Mouse (Mus musculus) CD4-positive, CD25-positive, alpha-beta regulatory T cell, adult 2 months (primary cell): Measurements from ENCODE around the gene B4galt2.

Source experiments
- DNase-seq: peaks from one replicate; pipeline ENCODE4 v3.0.0-alpha.2; 2012; ENCODE audit warnings: low read depth, low spot score

Gene B4galt2

DNA sequence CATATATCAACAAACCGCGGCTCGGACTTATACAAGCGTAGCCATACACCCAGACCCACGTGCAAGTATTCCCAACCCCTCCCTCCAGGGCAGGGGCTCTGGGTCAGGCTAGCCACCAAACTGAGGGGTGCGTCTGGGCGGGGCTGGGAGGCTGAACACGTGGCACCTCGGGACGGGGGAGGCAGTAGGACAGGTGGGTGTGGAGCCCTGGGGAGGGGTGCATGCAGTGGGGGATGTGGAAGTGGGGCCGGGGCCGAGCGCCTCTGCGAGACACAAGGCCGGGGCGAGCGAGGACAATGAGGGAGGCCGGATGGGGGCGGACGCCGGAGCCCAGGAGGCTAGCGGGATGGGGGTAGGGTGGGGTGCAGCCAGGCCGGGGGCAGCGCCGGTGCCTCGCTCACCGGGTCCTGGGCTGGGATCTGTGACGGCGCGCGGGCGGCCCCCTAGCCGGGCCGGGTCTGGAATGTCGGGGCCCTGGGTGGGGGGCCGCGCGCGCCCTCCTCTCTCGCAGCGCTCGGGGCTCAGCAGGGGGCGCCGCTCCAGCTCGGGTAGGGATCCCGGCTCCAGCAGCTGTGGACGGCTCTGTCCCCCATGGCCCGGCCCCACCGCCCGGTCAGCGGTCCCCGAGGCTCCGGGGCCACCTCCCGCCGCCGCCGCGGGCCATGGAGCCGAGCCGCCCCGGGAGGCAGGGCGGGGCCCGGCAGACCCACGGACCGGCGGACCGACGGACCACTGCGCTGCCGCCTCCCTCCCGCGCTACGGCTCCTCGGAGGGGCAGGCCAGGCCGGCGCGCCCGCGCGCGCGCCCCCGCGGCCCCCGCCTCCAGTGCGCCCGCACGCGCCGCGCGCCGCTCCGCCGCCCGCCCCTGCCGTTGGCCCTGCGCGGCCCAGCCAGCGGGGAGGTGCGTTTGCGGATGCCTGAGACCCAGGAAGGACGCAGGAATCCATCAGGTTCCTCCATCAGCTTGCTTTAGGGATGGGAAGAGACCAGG is at the start of gene B4galt2:
B4galt2 (minus strand) TSS at position 787 of the 991 bp plus-strand sequence.
- DNase-seq, result no peak

DNA sequence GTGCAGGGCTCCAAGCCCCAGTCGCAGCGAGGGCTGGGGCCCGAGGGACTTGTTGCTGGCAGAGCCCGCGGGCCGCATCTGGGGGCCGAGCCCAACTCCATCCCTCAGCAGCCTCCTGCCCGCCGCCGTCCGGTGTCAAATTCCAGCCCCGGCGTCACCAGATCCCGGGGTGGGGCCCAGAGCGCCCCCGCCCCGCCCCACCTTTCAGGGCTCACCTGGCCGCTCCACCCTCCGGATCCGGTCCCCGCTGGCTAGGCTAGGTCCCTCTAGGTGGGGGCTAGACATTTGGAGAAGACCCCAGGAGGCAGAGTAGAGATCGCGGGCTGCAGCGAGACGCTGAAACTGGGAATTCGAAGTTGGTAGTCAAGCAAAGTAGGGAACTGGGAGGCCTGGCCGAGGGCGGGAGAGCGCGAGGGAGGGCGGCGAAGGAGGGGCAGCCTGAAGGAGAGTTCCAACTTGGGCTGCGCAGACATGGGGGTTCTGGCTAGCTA is 46.1 kb upstream of the B4galt2 start, which contains the start of gene Artn:
Artn (minus strand) TSS at position 373 of the 491 bp plus-strand sequence.
- no peak for DNase-seq

DNA sequence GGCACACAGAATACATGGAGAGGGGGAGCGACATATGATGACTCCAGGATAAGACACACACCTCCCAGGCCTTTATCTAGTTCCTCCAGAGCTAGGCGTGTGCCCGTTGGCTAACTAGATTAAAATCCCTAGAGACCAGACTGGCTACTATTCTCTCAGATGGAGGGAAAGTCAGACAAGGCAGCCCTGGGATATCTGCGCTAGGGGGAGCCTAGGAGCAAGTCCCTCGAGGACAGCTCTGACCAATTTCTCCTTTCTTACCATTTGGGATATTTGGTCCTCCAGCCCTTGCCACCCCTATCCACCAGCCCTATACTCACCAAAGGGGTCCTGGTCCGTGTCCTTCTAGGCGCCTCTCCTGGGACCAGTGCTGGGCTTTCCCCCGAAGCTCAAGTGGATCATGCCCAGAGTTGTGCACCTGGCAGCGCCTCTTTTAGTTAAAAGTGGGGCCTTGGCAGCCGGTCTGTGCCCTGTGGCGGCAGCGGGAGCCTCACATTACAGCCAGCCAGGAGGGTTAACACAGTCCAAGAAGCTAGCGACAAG is 45.5 kb upstream of the B4galt2 start:
- DNase-seq, result peak; percentile 20

DNA sequence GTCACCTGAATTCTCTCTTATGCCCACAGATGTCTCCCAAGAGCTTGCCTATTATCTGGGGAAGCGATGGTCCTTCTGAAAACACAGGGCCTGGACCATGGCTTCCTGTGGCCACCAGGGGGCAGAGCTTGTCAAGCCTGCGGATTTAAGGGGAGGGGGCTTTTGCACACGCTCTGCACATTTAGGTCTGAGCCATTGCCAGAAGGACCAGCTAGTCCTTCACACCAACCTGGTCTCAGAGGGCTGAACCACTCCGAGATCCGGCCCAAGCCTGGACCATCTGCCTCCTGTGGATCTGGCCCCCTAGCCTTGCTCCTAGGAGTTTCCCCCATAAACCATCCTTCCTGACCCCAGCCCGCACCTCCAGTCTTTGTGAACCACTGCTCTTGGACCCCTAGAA is 44.9 kb upstream of the B4galt2 start:
- DNase-seq, result peak; percentile 51

DNA sequence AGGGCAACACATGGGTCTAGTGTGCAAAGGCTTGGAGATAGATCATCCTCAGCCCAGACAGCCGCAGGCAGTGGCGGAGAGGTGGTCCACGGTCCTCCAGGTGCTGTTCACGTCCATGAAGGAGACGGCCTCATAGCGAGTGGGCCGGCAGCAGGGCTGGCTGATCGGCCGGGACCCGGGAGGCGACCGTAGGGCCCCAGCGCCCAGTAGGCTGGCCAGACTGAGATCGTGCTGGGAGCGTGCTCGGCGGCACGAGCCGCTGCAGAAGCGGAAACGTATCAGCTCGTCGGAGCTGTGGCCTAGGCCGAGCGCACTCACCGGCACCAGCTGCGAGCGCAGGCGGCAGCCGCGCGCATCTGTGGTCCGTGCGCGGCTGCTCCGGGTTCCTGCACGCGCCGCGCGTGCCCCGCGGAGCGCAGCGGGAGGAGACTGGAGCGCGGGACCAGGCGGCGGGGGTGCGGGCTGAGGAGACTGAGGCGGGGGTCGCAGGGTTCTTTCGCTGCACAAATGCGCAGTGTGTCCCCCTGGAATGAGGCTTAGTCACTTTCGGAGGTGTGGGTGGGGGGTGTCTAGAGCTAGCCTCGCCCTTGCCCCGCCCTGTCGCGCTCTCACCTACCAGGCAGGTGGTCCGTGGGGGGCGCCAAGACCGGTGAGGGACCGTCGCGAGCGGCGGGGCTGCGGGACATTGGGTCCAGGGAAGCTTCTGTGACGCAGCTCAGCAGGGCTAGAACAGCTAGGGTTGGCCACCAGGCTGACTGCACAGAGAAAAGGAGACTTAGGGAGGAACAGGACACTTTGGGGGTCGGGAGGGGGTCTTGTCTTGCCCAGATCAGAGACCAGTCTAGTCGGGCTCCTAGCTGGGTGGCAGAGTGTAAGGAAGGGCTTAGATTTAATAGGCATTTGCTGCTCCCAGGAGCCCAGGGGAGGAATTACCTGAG is 43.5 kb upstream of the B4galt2 start:
- peak; percentile 16 for DNase-seq

DNA sequence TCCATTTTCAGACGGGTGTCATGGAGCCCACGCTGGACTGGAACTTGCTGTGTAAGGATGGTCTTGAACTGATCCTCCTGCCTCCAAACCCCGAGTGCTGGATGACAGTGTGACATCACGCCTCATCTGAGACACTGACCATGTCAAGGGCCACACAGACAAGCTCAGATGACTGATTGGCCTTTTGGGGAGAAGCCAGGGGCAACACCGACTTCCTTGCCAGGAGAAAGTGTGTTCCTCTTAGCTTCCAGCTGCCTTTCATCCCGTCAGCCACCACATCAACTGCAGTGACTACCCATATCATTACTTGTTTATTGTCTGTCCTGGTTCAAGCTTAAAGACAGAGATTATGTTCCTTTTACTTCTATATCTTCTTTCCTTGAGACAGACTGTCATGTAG is 41.6 kb upstream of the B4galt2 start:
- no peak for DNase-seq

DNA sequence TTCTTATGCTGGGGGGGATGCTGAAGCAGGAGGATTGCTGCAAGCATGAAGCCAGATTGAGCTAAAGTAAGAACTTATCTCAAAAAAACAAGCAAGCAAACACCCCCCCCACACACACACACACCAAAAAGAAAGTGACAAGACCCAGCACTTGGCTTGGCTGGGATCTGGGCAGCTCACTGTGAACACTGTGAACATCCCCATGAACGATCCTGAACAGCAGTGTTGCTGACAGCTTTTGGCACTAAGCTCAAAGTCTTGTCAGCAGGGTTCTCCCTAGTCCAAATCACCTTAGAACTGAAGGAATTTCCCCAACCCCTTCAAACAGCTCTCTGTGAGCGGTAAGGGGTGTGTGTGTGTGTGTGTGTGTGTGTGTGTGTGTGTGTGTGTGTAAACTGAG is 40.2 kb upstream of the B4galt2 start:
- no peak for DNase-seq

DNA sequence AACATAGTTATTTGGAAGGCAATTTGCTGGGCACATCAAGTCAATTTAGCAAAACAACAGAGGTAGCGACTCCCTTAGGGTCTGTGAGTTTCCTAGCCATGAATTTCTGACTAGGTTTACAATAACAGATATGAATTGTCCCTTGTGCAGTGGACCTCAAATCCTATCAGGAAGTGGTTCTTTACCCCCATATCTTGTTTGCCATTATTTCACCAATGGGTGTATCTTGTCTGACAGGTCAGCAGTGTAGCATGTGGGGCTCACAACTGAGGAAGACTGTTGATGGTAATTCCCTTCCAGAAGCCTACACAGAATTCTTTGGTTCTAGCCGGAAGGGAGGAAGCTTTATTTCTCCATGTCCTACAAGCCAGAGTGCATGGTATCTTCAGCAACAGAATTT is 38.1 kb upstream of the B4galt2 start:
- no peak for DNase-seq

DNA sequence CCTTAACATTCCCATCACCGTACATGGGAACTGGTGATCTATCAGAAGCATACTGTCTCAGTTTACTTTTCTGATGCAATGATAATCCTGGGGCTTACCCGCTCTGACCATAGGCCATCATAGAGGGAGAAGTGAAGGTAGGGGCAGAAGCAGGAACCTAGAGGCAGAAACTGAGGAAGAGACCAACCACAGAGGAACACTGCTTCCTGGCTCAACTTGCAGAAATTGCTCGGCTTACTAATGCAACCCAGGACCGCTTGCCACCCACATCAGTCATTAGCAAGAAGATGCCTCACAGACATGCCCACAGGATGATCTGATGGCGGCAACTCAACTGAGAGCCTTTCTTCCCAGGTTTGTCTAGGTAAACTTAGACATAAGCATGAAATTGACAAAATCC is 35.5 kb upstream of the B4galt2 start:
- no peak for DNase-seq

DNA sequence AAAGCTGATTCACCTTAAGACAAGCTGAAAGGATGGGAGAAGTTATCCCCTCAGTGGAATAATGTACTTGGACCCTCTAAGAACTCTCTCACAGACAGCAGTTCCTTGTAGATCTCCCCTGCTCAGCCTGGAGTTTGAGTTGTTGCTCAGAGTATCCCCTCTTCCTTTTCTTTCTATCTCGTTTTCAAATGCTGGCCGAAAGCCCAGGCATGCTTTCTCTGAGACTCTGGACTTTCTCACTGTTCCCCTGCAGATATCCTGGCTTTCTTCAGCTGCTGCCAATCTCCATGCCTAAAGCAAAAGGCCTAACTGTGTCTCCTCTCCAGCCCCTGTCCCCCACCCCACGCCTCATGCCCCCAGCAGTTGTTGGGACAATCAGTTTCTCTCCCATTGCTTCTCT is 35.0 kb upstream of the B4galt2 start:
- DNase-seq, result no peak

DNA sequence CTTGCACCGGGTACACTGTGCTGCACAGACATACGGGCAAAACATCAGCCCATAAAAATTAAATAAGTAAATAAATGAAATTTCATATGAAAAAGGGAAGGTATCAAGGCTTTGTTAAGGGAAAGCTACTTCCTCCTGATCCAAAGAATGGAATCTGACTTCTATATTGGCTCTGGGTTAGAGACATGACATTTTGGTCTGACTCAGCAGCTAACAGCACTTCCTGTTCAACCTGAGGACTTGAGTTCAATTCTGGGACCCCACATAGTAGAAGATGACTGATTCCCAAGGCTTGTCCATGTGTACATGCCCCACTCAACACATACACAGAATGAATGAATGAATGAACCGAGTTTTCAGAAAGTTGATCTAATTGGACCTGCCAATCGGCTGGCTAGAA is 34.6 kb upstream of the B4galt2 start:
- no peak for DNase-seq

DNA sequence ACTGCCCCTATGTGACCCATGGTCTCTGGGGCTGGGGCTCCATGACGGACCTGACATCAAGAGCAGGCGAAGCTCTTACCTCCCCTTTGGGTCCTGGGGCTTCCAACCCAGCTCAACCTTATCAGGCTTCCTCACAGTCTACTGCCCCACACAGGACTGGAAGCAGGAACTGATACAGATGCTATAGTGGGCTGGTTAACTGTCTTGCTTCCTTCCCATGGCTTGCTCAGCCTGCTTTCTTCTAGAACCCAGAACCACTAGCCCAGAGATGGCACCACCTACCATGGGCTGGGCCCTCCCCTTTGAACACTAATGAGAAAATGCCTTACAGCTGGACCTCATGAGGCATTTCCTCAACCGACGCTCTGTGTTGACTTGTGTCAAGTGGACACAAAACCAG is 34.1 kb upstream of the B4galt2 start:
- no peak for DNase-seq

DNA sequence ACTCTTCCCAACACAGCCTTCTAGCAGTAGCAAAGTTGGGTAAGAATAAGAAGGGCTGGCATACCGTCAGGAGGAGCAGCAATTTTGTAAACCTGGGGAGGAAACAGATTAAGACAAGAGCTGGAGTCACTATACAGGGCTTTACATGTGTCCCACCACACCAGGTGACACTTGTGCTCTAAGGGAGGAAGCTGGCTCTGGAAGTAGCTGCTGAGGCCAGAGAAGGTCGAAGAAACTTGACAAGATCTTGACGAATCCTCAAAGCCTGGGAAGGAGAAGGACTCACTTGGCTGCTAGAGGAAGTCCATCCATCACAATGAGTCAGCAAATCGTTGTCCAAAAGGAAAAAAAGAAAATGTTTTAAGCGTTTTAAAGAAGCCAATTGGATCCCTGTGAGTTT is 33.1 kb upstream of the B4galt2 start:
- DNase-seq, result no peak

DNA sequence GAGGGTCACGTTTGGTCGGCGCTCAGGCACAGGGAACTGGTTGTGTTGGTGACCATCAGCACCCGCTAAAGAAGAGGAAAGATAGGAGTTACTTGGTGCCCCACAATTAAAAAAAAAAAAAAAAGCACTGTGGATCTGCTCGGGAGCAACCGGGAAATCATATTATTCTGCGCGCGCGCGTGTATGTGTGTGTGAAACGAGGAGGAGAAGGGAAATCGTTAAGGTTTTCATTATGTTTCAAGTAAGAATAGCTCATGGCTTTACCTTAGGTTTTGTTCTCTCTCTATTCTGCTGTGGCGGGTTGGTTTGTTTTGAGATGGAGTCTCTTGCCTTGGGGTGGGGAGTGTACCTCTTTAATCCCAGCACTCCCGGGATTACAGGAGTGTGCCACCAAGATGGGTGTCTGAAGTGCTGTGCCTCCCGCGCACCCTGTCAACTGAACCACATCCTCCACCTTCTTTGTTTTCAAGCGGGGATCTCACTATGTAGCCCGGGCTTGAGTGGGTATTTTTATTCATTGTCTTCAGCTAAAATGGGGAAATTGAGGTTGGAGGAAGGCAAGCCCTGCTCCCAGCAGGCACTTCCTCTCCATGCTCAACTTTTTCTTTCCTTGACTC is 32.3 kb upstream of the B4galt2 start:
- DNase-seq, result peak; percentile 27

DNA sequence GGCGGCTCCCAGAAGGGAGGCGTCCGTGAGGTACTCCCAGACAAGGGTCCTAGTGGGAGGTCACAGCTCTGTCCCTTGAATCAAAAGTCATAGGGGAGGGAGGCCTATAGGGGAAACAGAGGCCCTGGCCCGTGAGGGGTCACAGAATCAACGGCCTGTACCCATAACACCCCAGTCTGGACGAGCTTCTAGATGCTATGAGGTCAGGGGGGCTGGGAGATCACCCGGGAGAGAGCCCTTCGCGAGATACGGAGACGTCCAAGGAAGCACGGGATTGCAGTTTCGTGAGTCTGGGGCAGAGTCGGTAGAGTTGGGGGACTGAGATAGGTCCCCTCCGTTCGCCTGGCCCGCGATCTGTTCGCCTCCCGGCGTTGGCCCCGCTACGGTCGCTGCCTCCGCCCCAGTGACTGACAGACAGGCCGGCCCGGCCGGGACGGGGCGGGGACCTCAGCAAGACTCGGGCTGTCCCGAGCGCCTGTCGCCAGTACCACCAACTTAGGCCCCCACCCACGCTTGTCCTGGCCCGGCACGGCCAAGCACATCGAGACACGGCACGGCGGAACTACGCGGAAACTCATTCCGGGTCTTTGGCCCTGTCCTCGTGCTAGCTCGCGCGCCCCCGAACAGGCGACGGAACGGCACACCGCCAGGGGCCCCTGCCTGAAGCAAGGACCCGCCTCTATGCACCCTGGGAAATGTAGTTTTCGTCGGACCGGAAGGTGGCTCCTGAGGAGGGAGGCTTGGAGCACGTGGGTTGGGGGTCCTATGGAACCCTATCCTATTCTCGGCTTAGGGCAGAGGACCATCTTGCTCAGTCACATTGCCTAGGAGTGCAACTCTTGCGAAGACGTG is 31.5 kb upstream of the B4galt2 start, which contains the start of gene Ipo13:
Ipo13 (minus strand) TSS at position 409 of the 852 bp plus-strand sequence.
- peak; percentile 94 for DNase-seq

DNA sequence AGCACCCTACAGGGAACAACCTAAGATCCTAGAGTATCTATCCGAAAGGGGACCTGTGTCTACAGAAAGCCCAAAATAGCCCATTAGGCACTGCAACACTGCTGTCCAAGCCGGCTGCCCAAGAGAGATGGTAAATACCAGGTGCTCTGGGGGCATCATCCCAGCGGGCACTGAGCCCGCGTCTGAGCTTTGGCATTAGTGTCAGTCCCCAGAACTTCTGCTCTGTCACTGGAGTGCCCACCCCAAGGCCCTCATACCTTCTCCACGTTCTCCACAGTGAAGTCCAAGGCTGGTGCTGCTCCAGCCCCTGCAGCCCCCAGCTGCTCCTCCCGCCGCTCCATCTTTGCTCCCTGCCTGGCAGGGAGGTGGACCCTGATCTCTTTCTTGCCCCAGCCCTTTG is 30.7 kb upstream of the B4galt2 start:
- DNase-seq, result no peak

DNA sequence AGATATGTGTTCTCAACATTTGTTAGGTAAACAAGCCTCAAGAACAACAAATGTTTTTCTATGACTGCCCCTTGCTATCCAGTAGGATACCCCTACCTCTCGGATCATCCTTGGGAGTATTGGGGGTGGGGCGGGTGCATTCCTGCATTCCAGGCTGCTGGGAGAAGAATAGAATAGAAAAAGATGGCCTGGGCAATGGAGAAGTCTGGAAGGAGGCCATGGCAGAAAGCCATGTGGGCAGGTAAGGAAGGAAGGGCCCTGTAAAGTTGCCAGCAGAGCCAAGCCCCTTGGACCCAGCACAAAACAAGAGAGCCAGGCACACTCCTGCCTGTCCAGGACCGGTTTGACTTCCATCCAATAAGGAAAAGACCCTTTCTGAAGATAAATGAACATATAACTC is 30.1 kb upstream of the B4galt2 start:
- DNase-seq, result no peak

DNA sequence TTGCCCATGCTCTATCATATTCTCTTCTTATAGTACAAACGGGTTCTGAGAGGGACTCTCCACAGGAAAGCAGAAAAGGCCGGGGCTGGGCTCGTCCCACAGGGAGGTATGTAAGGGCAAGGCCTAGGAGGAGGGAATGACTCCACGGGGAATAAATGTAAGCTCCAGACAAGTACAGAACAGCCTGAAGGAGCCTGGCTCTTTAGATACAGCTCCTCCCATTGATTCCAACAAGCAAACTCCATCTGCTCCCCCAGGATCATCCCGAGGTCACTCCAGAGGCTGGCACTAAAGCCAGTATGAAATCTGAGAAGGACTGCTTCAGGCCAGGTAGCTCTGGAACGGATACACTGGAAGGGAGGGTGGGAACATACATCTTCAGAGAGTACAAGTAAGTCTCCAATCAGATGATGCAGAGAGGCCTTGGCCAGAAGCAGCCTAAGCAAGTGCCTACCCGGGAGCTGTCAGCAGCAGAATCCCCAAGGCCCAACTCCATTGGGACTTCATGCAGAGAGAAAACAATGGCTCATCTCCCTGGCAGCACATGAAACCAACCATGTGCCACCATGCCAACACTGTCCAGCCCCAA is 29.5 kb upstream of the B4galt2 start:
- DNase-seq, result no peak

DNA sequence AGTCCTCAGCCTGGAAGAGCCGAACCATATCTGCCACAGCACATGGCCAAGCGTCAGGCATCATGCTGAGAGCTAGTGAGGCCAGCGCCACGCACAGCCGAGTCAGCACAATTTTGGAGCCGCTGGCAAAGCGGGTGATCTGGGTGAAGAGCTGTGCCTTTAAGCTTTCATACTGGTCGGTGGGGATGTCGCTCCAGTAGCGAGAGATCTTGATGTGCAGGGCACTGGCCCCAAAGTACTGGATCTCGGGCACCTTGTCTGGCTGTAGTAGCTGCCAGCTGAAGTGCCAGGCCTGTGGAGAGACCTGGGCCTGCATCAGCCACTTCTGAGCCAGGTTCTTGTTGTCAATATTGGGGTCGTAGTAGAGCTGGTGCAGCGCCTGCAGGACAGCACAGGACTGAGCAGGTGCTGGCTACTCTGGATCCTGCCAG is 28.9 kb upstream of the B4galt2 start:
- no peak for DNase-seq
